Mouse (Mus musculus): ENCODE results near the gene Iqcg.

DNA sequence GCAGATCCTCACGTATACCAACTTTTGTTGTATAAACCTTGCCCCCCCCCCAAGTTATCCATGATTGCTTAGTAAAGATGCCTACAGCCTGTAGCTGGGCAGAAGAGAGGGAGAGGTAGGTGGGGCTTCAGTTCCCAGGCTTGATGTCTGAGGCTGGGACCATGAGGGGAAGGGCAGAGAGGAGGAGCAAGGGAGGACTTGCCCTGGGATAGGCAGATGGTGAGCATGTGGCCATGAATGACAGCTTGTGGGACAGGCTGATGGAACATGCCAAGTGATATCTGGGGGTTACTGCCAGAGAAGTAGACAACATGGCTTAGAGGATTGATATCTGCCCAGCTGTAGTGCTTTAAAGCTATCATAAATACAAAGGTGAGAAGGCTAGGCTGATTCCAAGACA lies 8.0 kb downstream of the Iqcg start:
- TF ChIP-seq POLR2A (IDR thresholded peaks at IDR 0.05; ENCODE audit: extremely low read depth, insufficient read depth, low read length) (no peak), CTCF (IDR thresholded peaks at IDR 0.05; ENCODE audit: extremely low read depth, insufficient read depth, low read length) (no peak)

Measured in cortical plate, adult 2 months (tissue).